Mouse (Mus musculus) forebrain, embryonic 11.5 days (tissue): Measurements from ENCODE around the gene Spint4. TPM values are rescaled to one million over a fixed set of nuclear protein-coding genes. Genes with fewer than 3 reads are reported as not detected.

Experiments
- ATAC-seq: fragments of 200-750 bp; cut with Nextera tagmentation; replicated peaks from 2 replicates; pipeline ENCODE4 v1.8.0; 2017; ENCODE audit warnings: moderate TSS enrichment; ENCODE audit not compliant: low FRiP score
- DNase-seq: peaks from one replicate; pipeline ENCODE4 v3.0.0-alpha.2; 2017; ENCODE audit warnings: low spot score
- H3K27ac ChIP-seq: fragments of 300-500 bp; sonication (generic); 2 replicates; pipeline ENCODE4 v1.5.1; 2014; ENCODE audit warnings: low read depth, low read length
- H3K27me3 ChIP-seq: fragments of 300-500 bp; sonication (generic); 2 replicates; pipeline ENCODE4 v1.6.1; 2014; ENCODE audit warnings: mild to moderate bottlenecking, low read length, mixed read lengths; ENCODE audit not compliant: control insufficient read depth, insufficient read depth
- H3K36me3 ChIP-seq: fragments of 300-500 bp; sonication (generic); 2 replicates; pipeline ENCODE4 v1.6.1; 2014; ENCODE audit warnings: mild to moderate bottlenecking, low read length, moderate library complexity, mixed read lengths; ENCODE audit not compliant: control insufficient read depth, insufficient read depth
- H3K4me1 ChIP-seq: fragments of 300-500 bp; sonication (generic); replicated peaks from 2 replicates; pipeline ENCODE4 v1.6.1; 2014; ENCODE audit warnings: low read length, mixed read lengths; ENCODE audit not compliant: control insufficient read depth, insufficient read depth
- H3K4me2 ChIP-seq: fragments of 300-500 bp; sonication (generic); 2 replicates; pipeline ENCODE4 v1.6.1; 2014; ENCODE audit warnings: low read depth, mild to moderate bottlenecking, low read length, moderate library complexity, mixed read lengths; ENCODE audit not compliant: severe bottlenecking
- H3K4me3 ChIP-seq: fragments of 300-500 bp; sonication (generic); 2 replicates; pipeline ENCODE4 v1.5.1; 2014; ENCODE audit warnings: low read depth, low read length
- H3K9ac ChIP-seq: fragments of 300-500 bp; sonication (generic); 2 replicates; pipeline ENCODE4 v1.6.1; 2014; ENCODE audit warnings: low read length
- H3K9me3 ChIP-seq: fragments of 300-500 bp; sonication (generic); 2 replicates; pipeline ENCODE4 v1.6.1; 2016; ENCODE audit warnings: low read length, mixed read lengths; ENCODE audit not compliant: control insufficient read depth
- WGBS: fragments of 180-500 bp; shearing (Covaris S2); extraction: QIAGEN DNeasy Blood & Tissue Kit; methylation state at CpG from one replicate; pipeline ENCODE4 v1.1.7; 2014; 5-methylcytosine and 5-hydroxymethylcytosine counted together
- polyA plus RNA-seq: library from polyadenylated mRNA; unstranded; fragments of >200 nt; fragmentation: Nextera tagmentation; extraction: Ambion mirVana; gene quantifications from 2 replicates; pipeline ENCODE4 v1.2.1, GENCODE M21; 2014

The Spint4 gene
- polyA plus RNA-seq, 1 experiment from 2014 or later = not detected

- H3K4me1 ChIP-seq = no peaks in the 10 kb centered on the region
- H3K27me3 ChIP-seq = no peaks in the 10 kb centered on the region
- H3K27ac ChIP-seq = no peak overlapping the region
- no peak overlapping the region for H3K4me3 ChIP-seq
- H3K9ac ChIP-seq = no peak overlapping the region
- peak; percentile 71 for ATAC-seq
- no peaks in the 10 kb centered on the region for H3K9me3 ChIP-seq
- H3K4me2 ChIP-seq = peak overlapping the region; percentile 36; the same call in 1 of the 2 replicates
- no peaks in the 10 kb centered on the region for H3K36me3 ChIP-seq
- WGBS = 21% methylated on average over 19 of the region's 19 CpGs
- peak; percentile 90 for DNase-seq
Observed at GRCm38 (mm10) chr2:164678848-164679625, 19.3 kb upstream of the Spint4 start.

- DNase-seq = no peak
- Histone ChIP-seq H3K4me3 (no peak overlapping the region), H3K4me2 (no peak overlapping the region), H3K27me3 (no peaks in the 10 kb centered on the region), H3K9ac (no peak overlapping the region), H3K4me1 (no peaks in the 10 kb centered on the region), H3K9me3 (no peaks in the 10 kb centered on the region), H3K27ac (no peak overlapping the region), H3K36me3 (no peaks in the 10 kb centered on the region)
- 60% methylated on average over 3 of the region's 3 CpGs for WGBS
- ATAC-seq = no peak
Observed at GRCm38 (mm10) chr2:164679906-164680305, 18.4 kb upstream of the Spint4 start.

- Histone ChIP-seq H3K4me1 (no peaks in the 10 kb centered on the region), H3K9ac (no peak within 1 kb of the TSS)
Observed at GRCm38 (mm10) chr2:164684807-164685206, 13.5 kb upstream of the Spint4 start, which contains the start of gene Wfdc13. Wfdc13 (plus strand) TSS chr2:164685107.

GRCm38 (mm10) chr2:164700959-164701358 lies 2.7 kb downstream of the Spint4 start:
- WGBS = 86% methylated on average over 5 of the region's 5 CpGs
- Histone ChIP-seq H3K27ac (no peak overlapping the region), H3K9me3 (no peaks in the 10 kb centered on the region), H3K27me3 (no peaks in the 10 kb centered on the region), H3K4me1 (no peaks in the 10 kb centered on the region), H3K4me2 (no peak overlapping the region), H3K9ac (no peak overlapping the region), H3K36me3 (no peaks in the 10 kb centered on the region), H3K4me3 (no peak overlapping the region)
- DNase-seq = no peak
- ATAC-seq = no peak

More at GRCm38 (mm10) chr2:164684807-164685206, 13.5 kb upstream of the Spint4 start, which contains the start of gene Wfdc13:
- Histone ChIP-seq H3K27ac (no peak within 1 kb of the TSS), H3K36me3 (no peaks in the 10 kb centered on the region), H3K4me2 (no peak within 1 kb of the TSS), H3K9me3 (no peaks in the 10 kb centered on the region), H3K27me3 (no peaks in the 10 kb centered on the region), H3K4me3 (no peak within 1 kb of the TSS)
- 70% methylated on average over 3 of the region's 3 CpGs for WGBS
- no peak for ATAC-seq
- DNase-seq = no peak

GRCm38 (mm10) chr2:164701761-164702160 lies 3.5 kb downstream of the Spint4 start:
- H3K36me3 ChIP-seq = no peaks in the 10 kb centered on the region
- H3K4me2 ChIP-seq = no peak overlapping the region
- H3K27me3 ChIP-seq = no peaks in the 10 kb centered on the region
- no peak overlapping the region for H3K27ac ChIP-seq
- no peaks in the 10 kb centered on the region for H3K4me1 ChIP-seq
- H3K9me3 ChIP-seq = no peaks in the 10 kb centered on the region
- WGBS = 90% methylated on average over 5 of the region's 5 CpGs
- H3K9ac ChIP-seq = no peak overlapping the region
- DNase-seq (no peak), ATAC-seq (no peak)
- H3K4me3 ChIP-seq = no peak overlapping the region

GRCm38 (mm10) chr2:164704235-164704634 lies 5.9 kb downstream of the Spint4 start:
- Histone ChIP-seq H3K4me1 (no peaks in the 10 kb centered on the region), H3K27me3 (no peaks in the 10 kb centered on the region), H3K9ac (no peak overlapping the region), H3K36me3 (no peaks in the 10 kb centered on the region), H3K27ac (no peak overlapping the region), H3K4me3 (no peak overlapping the region), H3K4me2 (no peak overlapping the region), H3K9me3 (no peaks in the 10 kb centered on the region)
- 79% methylated on average over 5 of the region's 5 CpGs for WGBS
- no peak for DNase-seq
- ATAC-seq = no peak

GRCm38 (mm10) chr2:164705328-164705727 lies 7.0 kb downstream of the Spint4 start:
- Histone ChIP-seq H3K27ac (no peak overlapping the region), H3K4me1 (no peaks in the 10 kb centered on the region), H3K9ac (no peak overlapping the region), H3K36me3 (no peaks in the 10 kb centered on the region), H3K9me3 (no peaks in the 10 kb centered on the region), H3K27me3 (no peaks in the 10 kb centered on the region), H3K4me3 (no peak overlapping the region), H3K4me2 (no peak overlapping the region)
- DNase-seq (no peak), ATAC-seq (no peak)
- 97% methylated on average over 6 of the region's 6 CpGs for WGBS

- Histone ChIP-seq H3K27ac (no peak overlapping the region), H3K4me3 (no peak overlapping the region), H3K4me1 (no peaks in the 10 kb centered on the region), H3K27me3 (no peaks in the 10 kb centered on the region), H3K4me2 (no peak overlapping the region), H3K9ac (no peak overlapping the region), H3K9me3 (no peaks in the 10 kb centered on the region), H3K36me3 (no peaks in the 10 kb centered on the region)
- WGBS = 90% methylated on average over 14 of the region's 14 CpGs
- no peak for DNase-seq
- ATAC-seq = no peak
Observed at GRCm38 (mm10) chr2:164705991-164706390, 7.7 kb downstream of the Spint4 start.

- Histone ChIP-seq H3K27ac (no peak within 1 kb of the TSS), H3K4me3 (no peak within 1 kb of the TSS), H3K9me3 (no peaks in the 10 kb centered on the region), H3K36me3 (no peaks in the 10 kb centered on the region), H3K4me1 (no peaks in the 10 kb centered on the region), H3K27me3 (no peaks in the 10 kb centered on the region), H3K4me2 (no peak within 1 kb of the TSS), H3K9ac (no peak within 1 kb of the TSS)
- no peak for DNase-seq
- no peak for ATAC-seq
- 78% methylated on average over 6 of the region's 6 CpGs for WGBS
Observed at GRCm38 (mm10) chr2:164715005-164715404, 16.7 kb downstream of the Spint4 start, which contains the start of gene Spint5. Spint5 (plus strand) TSS chr2:164715305.
